Mouse (Mus musculus): ENCODE data around the gene Smap2. TPM values are rescaled to one million over a fixed set of nuclear protein-coding genes. Genes with fewer than 3 reads are reported as not detected.

Gene Smap2
- polyA plus RNA-seq, 1 experiment from 2014 or later: 14.5 TPM

GRCm38 (mm10) chr4:120975428-120975734 is 41.7 kb downstream of the Smap2 start:
- ATAC-seq (replicated peaks; ENCODE audit: insufficient number of reproducible peaks, low FRiP score, low TSS enrichment): no peak
- WGBS (ENCODE audit: insufficient replicate concordance): 85% methylated on average over 4 of the region's 4 CpGs

GRCm38 (mm10) chr4:120974711-120975427 is 42.2 kb downstream of the Smap2 start:
- Histone ChIP-seq H3K27ac (ENCODE audit: low read depth, low read length) (no peak overlapping the region), H3K4me2 (no peak overlapping the region), H3K9me3 (replicated peaks; ENCODE audit: control insufficient read depth, low read length) (no peaks in the 10 kb centered on the region), H3K4me3 (ENCODE audit: low read depth, low read length) (no peak overlapping the region), H3K36me3 (ENCODE audit: control insufficient read depth, insufficient read depth, low read length) (peaks cover 6% of the 10 kb centered on the region), H3K9ac (ENCODE audit: low read depth, low read length) (no peak overlapping the region), H3K4me1 (ENCODE audit: control insufficient read depth, insufficient read depth, low read length) (no peaks in the 10 kb centered on the region), H3K27me3 (ENCODE audit: control insufficient read depth, insufficient read depth, low read length) (no peaks in the 10 kb centered on the region)
- 80% methylated on average over 11 of the region's 11 CpGs for WGBS (ENCODE audit: insufficient replicate concordance)
- no peak for ATAC-seq (replicated peaks; ENCODE audit: insufficient number of reproducible peaks, low FRiP score, low TSS enrichment)

More at GRCm38 (mm10) chr4:120975428-120975734, 41.7 kb downstream of the Smap2 start:
- Histone ChIP-seq H3K9ac (ENCODE audit: low read depth, low read length) (no peak overlapping the region), H3K9me3 (replicated peaks; ENCODE audit: control insufficient read depth, low read length) (no peaks in the 10 kb centered on the region), H3K27ac (ENCODE audit: low read depth, low read length) (no peak overlapping the region), H3K27me3 (ENCODE audit: control insufficient read depth, insufficient read depth, low read length) (no peaks in the 10 kb centered on the region), H3K4me3 (ENCODE audit: low read depth, low read length) (no peak overlapping the region), H3K4me1 (ENCODE audit: control insufficient read depth, insufficient read depth, low read length) (no peaks in the 10 kb centered on the region), H3K36me3 (ENCODE audit: control insufficient read depth, insufficient read depth, low read length) (peaks cover 6% of the 10 kb centered on the region), H3K4me2 (no peak overlapping the region)

- H3K27me3 ChIP-seq (ENCODE audit: control insufficient read depth, insufficient read depth, low read length): no peaks in the 10 kb centered on the region
- H3K4me2 ChIP-seq: no peak overlapping the region
- H3K27ac ChIP-seq (ENCODE audit: low read depth, low read length): no peak overlapping the region
- 95% methylated on average over 8 of the region's 8 CpGs for WGBS (ENCODE audit: insufficient replicate concordance)
- H3K4me3 ChIP-seq (ENCODE audit: low read depth, low read length): no peak overlapping the region
- no peak overlapping the region for H3K9ac ChIP-seq (ENCODE audit: low read depth, low read length)
- peaks cover 6% of the 10 kb centered on the region for H3K36me3 ChIP-seq (ENCODE audit: control insufficient read depth, insufficient read depth, low read length)
- ATAC-seq (replicated peaks; ENCODE audit: insufficient number of reproducible peaks, low FRiP score, low TSS enrichment): no peak
- no peaks in the 10 kb centered on the region for H3K4me1 ChIP-seq (ENCODE audit: control insufficient read depth, insufficient read depth, low read length)
- H3K9me3 ChIP-seq (replicated peaks; ENCODE audit: control insufficient read depth, low read length): no peaks in the 10 kb centered on the region
Observed at GRCm38 (mm10) chr4:120971842-120972241, 45.2 kb downstream of the Smap2 start.

GRCm38 (mm10) chr4:120969382-120970146 is 47.5 kb downstream of the Smap2 start:
- Histone ChIP-seq H3K4me1 (ENCODE audit: control insufficient read depth, insufficient read depth, low read length) (no peaks in the 10 kb centered on the region), H3K27me3 (ENCODE audit: control insufficient read depth, insufficient read depth, low read length) (no peaks in the 10 kb centered on the region), H3K9ac (ENCODE audit: low read depth, low read length) (no peak overlapping the region), H3K36me3 (ENCODE audit: control insufficient read depth, insufficient read depth, low read length) (peaks cover 6% of the 10 kb centered on the region), H3K4me2 (no peak overlapping the region), H3K9me3 (replicated peaks; ENCODE audit: control insufficient read depth, low read length) (no peaks in the 10 kb centered on the region), H3K27ac (ENCODE audit: low read depth, low read length) (no peak overlapping the region), H3K4me3 (ENCODE audit: low read depth, low read length) (no peak overlapping the region)
- 80% methylated on average over 5 of the region's 5 CpGs for WGBS (ENCODE audit: insufficient replicate concordance)
- no peak for ATAC-seq (replicated peaks; ENCODE audit: insufficient number of reproducible peaks, low FRiP score, low TSS enrichment)

- no peaks in the 10 kb centered on the region for H3K27me3 ChIP-seq (ENCODE audit: control insufficient read depth, insufficient read depth, low read length)
- no peak overlapping the region for H3K9ac ChIP-seq (ENCODE audit: low read depth, low read length)
- no peaks in the 10 kb centered on the region for H3K9me3 ChIP-seq (replicated peaks; ENCODE audit: control insufficient read depth, low read length)
- ATAC-seq (replicated peaks; ENCODE audit: insufficient number of reproducible peaks, low FRiP score, low TSS enrichment): no peak
- H3K4me2 ChIP-seq: no peak overlapping the region
- no peaks in the 10 kb centered on the region for H3K4me1 ChIP-seq (ENCODE audit: control insufficient read depth, insufficient read depth, low read length)
- H3K4me3 ChIP-seq (ENCODE audit: low read depth, low read length): no peak overlapping the region
- no peak overlapping the region for H3K27ac ChIP-seq (ENCODE audit: low read depth, low read length)
- H3K36me3 ChIP-seq (ENCODE audit: control insufficient read depth, insufficient read depth, low read length): peaks cover 6% of the 10 kb centered on the region
- WGBS (ENCODE audit: insufficient replicate concordance): 86% methylated on average over 9 of the region's 9 CpGs
Observed at GRCm38 (mm10) chr4:120968486-120968885, 48.6 kb downstream of the Smap2 start.

GRCm38 (mm10) chr4:120955586-120955985 is 61.5 kb downstream of the Smap2 start:
- no peaks in the 10 kb centered on the region for H3K27me3 ChIP-seq (ENCODE audit: control insufficient read depth, insufficient read depth, low read length)
- H3K9ac ChIP-seq (ENCODE audit: low read depth, low read length): no peak overlapping the region
- H3K4me3 ChIP-seq (ENCODE audit: low read depth, low read length): no peak overlapping the region
- no peak for ATAC-seq (replicated peaks; ENCODE audit: insufficient number of reproducible peaks, low FRiP score, low TSS enrichment)
- no peaks in the 10 kb centered on the region for H3K4me1 ChIP-seq (ENCODE audit: control insufficient read depth, insufficient read depth, low read length)
- no peak overlapping the region for H3K4me2 ChIP-seq
- no peak overlapping the region for H3K27ac ChIP-seq (ENCODE audit: low read depth, low read length)
- WGBS (ENCODE audit: insufficient replicate concordance): 93% methylated on average over 1 of the region's 1 CpGs
- H3K9me3 ChIP-seq (replicated peaks; ENCODE audit: control insufficient read depth, low read length): no peaks in the 10 kb centered on the region
- H3K36me3 ChIP-seq (ENCODE audit: control insufficient read depth, insufficient read depth, low read length): no peaks in the 10 kb centered on the region

- Histone ChIP-seq H3K4me2 (no peak overlapping the region), H3K27me3 (ENCODE audit: control insufficient read depth, insufficient read depth, low read length) (no peaks in the 10 kb centered on the region), H3K27ac (ENCODE audit: low read depth, low read length) (no peak overlapping the region), H3K36me3 (ENCODE audit: control insufficient read depth, insufficient read depth, low read length) (no peaks in the 10 kb centered on the region), H3K4me1 (ENCODE audit: control insufficient read depth, insufficient read depth, low read length) (no peaks in the 10 kb centered on the region), H3K9me3 (replicated peaks; ENCODE audit: control insufficient read depth, low read length) (no peaks in the 10 kb centered on the region), H3K4me3 (ENCODE audit: low read depth, low read length) (no peak overlapping the region), H3K9ac (ENCODE audit: low read depth, low read length) (no peak overlapping the region)
- WGBS (ENCODE audit: insufficient replicate concordance): 86% methylated on average over 1 of the region's 1 CpGs
- ATAC-seq (replicated peaks; ENCODE audit: insufficient number of reproducible peaks, low FRiP score, low TSS enrichment): no peak
Observed at GRCm38 (mm10) chr4:120953667-120954066, 63.4 kb downstream of the Smap2 start.

- ATAC-seq (replicated peaks; ENCODE audit: insufficient number of reproducible peaks, low FRiP score, low TSS enrichment): no peak
- Histone ChIP-seq H3K9ac (ENCODE audit: low read depth, low read length) (no peak overlapping the region), H3K4me1 (ENCODE audit: control insufficient read depth, insufficient read depth, low read length) (no peaks in the 10 kb centered on the region), H3K27me3 (ENCODE audit: control insufficient read depth, insufficient read depth, low read length) (no peaks in the 10 kb centered on the region), H3K36me3 (ENCODE audit: control insufficient read depth, insufficient read depth, low read length) (no peaks in the 10 kb centered on the region), H3K9me3 (replicated peaks; ENCODE audit: control insufficient read depth, low read length) (no peaks in the 10 kb centered on the region), H3K4me3 (ENCODE audit: low read depth, low read length) (no peak overlapping the region), H3K4me2 (no peak overlapping the region), H3K27ac (ENCODE audit: low read depth, low read length) (peak overlapping the region; percentile 94; the same call in 1 of the 2 replicates)
- whole genome bisulfite sequencing (ENCODE audit: insufficient replicate concordance): 52% methylated on average over 4 of the region's 4 CpGs
Observed at GRCm38 (mm10) chr4:120953038-120953437, 64.0 kb downstream of the Smap2 start.
